Mouse (Mus musculus): ENCODE measurements at regions not wholly inside any gene's neighbourhood (a gene's known extent, or its start where the extent isn't known, plus 50 kb on each side); places are given as distances from the start of the nearest gene placed in this dataset.
A peak's percentile ranks its signal among the peaks of the same experiment; 100 is the strongest.

DNA sequence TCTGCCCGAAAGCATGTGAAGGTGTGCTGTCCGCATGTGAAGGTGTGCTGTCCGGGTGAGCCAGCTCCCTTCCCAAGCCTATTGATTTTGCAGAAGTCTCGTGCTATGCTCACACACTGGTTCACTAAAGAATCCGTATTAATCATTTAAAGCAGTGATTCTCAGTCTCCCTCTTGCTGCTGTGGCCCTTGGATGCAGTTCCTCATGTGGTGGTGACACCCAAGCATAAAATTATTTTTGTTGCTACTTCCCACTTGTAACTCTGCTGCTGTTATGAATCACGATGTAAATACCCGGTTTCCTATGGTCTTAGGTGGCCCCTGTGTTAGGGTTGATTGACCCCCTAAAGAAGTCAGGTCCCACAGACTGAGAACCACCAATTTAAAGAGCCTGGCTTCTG is 55.7 kb upstream of the Emb start:
- no peaks in the 10 kb centered on the region for H3K4me1 ChIP-seq (ENCODE audit: control insufficient read depth, insufficient read depth, low read length)
- no peak overlapping the region for H3K4me3 ChIP-seq (ENCODE audit: insufficient read depth, low read length)
- TF ChIP-seq CTCF (IDR thresholded peaks at IDR 0.05; ENCODE audit: borderline replicate concordance, insufficient read depth, low read length) = no peak
- TF ChIP-seq POLR2A (IDR thresholded peaks at IDR 0.05; ENCODE audit: low read depth, low read length) = no peak
- no peak overlapping the region for H3K27ac ChIP-seq (ENCODE audit: insufficient read depth, low read length)

DNA sequence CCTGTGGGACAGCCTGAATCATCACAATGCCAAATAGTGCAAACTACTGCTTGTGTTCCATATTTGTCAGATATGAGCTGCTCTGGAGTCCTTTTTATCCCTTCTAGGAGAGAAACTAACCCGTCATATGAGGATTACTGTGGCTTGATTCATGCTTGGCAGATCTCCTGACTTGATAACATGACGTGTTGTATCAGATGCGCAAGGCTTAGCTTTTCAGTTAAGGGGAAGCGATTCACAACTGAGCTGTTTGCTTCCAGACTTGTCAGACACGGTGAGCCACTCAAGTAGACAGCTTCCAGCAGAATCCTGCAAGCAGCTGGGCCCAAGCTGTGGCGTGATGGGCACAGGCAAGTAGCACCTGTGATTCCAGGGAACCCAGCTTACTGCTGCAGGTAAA is 64.5 kb upstream of the Emb start:
- Histone ChIP-seq H3K4me1 (ENCODE audit: control insufficient read depth, insufficient read depth, low read length) (peaks cover 6% of the 10 kb centered on the region), H3K27ac (ENCODE audit: insufficient read depth, low read length) (peak overlapping the region; percentile 15; the same call in 1 of the 2 replicates), H3K4me3 (ENCODE audit: insufficient read depth, low read length) (no peak overlapping the region)
- TF ChIP-seq CTCF (IDR thresholded peaks at IDR 0.05; ENCODE audit: borderline replicate concordance, insufficient read depth, low read length) (no peak), POLR2A (IDR thresholded peaks at IDR 0.05; ENCODE audit: low read depth, low read length) (no peak)

DNA sequence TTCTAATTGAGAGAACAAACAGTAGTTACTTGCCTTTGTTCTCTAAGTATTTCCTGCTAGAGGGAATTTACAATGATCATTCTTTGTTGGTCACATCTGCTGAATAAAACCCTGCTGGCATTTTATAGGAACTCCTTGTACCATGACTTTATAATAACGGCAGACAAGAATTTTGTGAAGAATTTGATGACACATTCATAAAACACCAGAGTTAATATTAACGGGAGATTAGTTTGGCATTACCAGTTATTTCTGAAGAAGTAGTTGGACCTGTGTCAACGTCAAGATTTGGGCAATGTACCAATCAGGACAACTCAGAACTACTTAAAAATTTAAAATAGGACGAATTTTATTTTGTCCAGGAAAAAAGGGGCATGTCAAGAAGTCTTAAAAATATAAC is 65.1 kb upstream of the Emb start:
- no peak overlapping the region for H3K4me3 ChIP-seq (ENCODE audit: insufficient read depth, low read length)
- no peak for TF ChIP-seq CTCF (IDR thresholded peaks at IDR 0.05; ENCODE audit: borderline replicate concordance, insufficient read depth, low read length)
- TF ChIP-seq POLR2A (IDR thresholded peaks at IDR 0.05; ENCODE audit: low read depth, low read length) = no peak
- peak overlapping the region; percentile 76; the same call in 1 of the 2 replicates for H3K27ac ChIP-seq (ENCODE audit: insufficient read depth, low read length)
- peaks cover 6% of the 10 kb centered on the region for H3K4me1 ChIP-seq (ENCODE audit: control insufficient read depth, insufficient read depth, low read length)

DNA sequence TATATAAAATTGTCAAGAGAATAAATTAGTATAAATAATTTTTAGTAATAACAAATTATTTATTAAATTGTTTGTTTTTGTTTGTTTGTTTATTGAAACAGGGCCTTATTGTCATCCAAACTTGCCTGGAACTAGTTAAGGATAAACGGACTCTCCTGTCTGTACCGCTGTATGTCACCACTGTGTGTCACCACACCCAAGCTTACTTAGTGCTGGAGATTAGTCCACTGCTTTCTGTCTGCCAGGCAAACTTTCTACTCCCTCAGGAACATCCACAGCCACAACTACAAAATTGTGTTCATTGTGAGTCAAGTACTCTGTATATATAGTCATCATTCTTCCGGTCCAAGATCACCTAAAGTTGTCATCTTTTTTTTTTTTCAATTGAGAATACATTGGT is 74.0 kb upstream of the Emb start:
- Histone ChIP-seq H3K4me1 (ENCODE audit: control insufficient read depth, insufficient read depth, low read length) (no peaks in the 10 kb centered on the region), H3K4me3 (ENCODE audit: insufficient read depth, low read length) (no peak overlapping the region), H3K27ac (ENCODE audit: insufficient read depth, low read length) (no peak overlapping the region)
- TF ChIP-seq CTCF (IDR thresholded peaks at IDR 0.05; ENCODE audit: borderline replicate concordance, insufficient read depth, low read length) = no peak
- TF ChIP-seq POLR2A (IDR thresholded peaks at IDR 0.05; ENCODE audit: low read depth, low read length) = no peak

DNA sequence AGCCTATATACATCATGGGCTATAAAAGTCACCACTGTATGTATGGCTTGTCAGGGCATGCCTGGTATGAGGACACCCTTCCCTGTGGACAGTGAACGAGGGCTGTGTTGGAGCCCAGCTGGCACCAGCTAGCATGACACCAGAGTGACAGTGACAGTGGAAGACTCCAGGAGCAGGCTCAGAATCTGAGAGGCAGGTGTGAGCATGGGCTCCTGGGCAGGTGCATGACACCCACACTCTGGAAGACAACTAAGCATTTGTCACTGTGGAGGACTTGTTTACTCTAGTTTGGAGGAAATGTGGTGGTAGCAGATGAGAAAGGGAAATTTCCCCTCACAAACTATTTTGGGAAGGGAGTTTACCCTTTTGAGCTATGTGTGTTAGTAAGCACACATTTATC is 76.2 kb upstream of the Emb start:
- no peaks in the 10 kb centered on the region; the same call in 1 of the 2 replicates for H3K4me1 ChIP-seq (ENCODE audit: control insufficient read depth, insufficient read depth, low read length)
- no peak overlapping the region for H3K27ac ChIP-seq (ENCODE audit: insufficient read depth, low read length)
- TF ChIP-seq POLR2A (IDR thresholded peaks at IDR 0.05; ENCODE audit: low read depth, low read length) (no peak), CTCF (IDR thresholded peaks at IDR 0.05; ENCODE audit: borderline replicate concordance, insufficient read depth, low read length) (no peak)
- no peak overlapping the region for H3K4me3 ChIP-seq (ENCODE audit: insufficient read depth, low read length)

DNA sequence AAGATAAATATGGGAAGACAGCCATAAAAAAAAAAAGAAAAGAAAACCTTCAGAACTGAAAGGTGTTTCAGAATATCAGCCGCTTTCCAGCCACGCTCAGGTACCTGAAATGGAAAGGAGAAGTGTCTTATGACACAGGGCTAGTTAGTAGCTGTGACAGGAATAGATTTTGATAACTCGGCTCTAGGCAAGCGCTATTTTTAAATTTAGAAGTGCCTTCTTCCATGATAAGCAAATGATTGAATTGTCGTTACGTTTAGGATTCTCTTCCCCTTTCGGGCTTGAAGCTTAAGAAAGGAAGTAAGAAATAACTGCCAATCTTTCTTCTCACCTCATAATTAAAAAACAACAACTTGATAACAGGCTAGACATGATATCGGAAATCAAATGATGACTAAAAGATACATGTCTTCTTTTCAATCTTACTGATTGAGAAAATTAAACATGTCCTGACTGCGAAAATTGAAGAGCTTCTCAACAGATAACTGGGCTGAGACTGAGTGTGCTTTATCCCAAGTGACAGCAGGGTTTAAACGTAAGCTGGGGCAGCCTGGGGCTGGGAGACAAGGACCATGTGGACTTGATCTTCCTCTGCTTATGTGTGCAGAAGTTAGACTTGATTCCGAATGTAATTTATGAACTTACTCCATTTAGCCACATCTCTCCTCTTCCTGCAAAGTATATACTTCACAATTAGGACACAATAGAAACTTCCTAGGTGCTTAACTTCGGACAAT is 80.4 kb upstream of the Emb start:
- no peak overlapping the region for H3K4me3 ChIP-seq (ENCODE audit: insufficient read depth, low read length)
- no peak for TF ChIP-seq CTCF (IDR thresholded peaks at IDR 0.05; ENCODE audit: borderline replicate concordance, insufficient read depth, low read length)
- TF ChIP-seq POLR2A (IDR thresholded peaks at IDR 0.05; ENCODE audit: low read depth, low read length) = no peak
- H3K4me1 ChIP-seq (ENCODE audit: control insufficient read depth, insufficient read depth, low read length) = no peaks in the 10 kb centered on the region; the same call in 1 of the 2 replicates
- H3K27ac ChIP-seq (ENCODE audit: insufficient read depth, low read length) = no peak overlapping the region

DNA sequence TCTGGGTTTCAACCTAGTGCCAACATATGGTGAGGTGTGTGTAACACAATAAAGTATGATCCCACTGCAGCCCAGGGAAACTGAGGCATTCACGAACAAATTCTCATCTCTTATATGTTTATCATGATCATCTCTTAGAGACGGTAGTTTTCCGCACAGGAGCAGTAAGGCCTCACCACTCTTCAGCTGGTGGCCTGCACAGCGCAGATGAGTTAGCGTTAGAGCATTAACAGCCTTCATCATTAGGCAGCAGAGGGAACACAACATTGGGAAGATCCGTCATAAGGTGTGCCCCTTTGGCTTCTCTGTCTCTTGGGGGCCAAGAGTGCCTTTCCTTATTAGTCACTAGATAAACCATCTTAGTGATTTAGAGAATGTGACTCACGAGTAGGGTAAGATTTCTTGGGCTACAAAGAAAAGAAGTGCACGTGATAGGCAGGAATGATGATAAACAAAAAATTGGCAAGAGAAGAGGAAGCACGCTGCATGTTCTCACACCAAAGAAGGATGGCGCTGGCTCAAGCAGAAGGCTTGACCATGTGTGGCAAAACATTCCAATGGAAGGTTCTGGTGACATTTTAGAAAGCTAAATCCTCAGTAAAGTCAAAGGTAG is 81.1 kb upstream of the Emb start:
- no peak overlapping the region for H3K4me3 ChIP-seq (ENCODE audit: insufficient read depth, low read length)
- H3K4me1 ChIP-seq (ENCODE audit: control insufficient read depth, insufficient read depth, low read length) = no peaks in the 10 kb centered on the region; the same call in 1 of the 2 replicates
- H3K27ac ChIP-seq (ENCODE audit: insufficient read depth, low read length) = no peak overlapping the region
- TF ChIP-seq CTCF (IDR thresholded peaks at IDR 0.05; ENCODE audit: borderline replicate concordance, insufficient read depth, low read length) (no peak), POLR2A (IDR thresholded peaks at IDR 0.05; ENCODE audit: low read depth, low read length) (no peak)

DNA sequence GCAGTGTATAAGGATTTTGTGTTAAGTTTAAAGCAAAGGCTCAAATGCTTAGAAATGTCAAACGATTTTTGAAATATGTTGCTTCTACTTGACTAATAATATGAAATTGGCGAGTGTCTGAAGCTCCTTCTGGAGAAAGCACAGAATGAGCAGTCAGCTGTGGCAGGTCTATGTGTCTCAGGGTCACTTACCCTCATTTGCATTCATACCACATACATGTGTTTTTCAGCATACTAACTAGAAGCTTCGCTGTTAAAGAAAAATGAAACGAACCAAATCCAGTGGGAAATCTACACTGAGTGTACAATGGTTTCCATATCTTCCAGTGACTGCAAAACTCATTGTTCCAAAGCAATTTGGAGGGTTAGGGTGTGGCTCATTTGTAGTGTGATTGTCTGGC is 88.7 kb upstream of the Emb start:
- no peak overlapping the region for H3K4me3 ChIP-seq (ENCODE audit: insufficient read depth, low read length)
- no peaks in the 10 kb centered on the region for H3K4me1 ChIP-seq (ENCODE audit: control insufficient read depth, insufficient read depth, low read length)
- no peak for TF ChIP-seq CTCF (IDR thresholded peaks at IDR 0.05; ENCODE audit: borderline replicate concordance, insufficient read depth, low read length)
- no peak overlapping the region for H3K27ac ChIP-seq (ENCODE audit: insufficient read depth, low read length)

DNA sequence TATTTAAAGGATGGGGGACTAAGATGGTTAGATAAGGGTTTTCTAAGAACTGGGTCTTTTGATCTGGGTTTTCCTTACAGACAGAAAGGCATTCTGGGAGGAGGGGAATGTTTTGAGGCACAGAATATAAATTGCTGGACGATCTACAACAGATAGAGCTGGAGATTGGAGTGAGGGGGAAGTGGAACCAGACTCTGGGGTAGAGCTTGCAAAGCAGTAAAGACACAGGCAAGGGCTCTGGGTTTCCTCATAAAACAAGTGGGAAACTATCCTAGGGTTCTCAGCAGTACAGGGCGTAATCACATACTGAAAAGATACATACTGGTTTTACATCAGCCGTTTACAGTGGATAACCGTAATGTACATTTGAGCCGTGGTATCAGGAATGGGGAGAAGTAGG is 89.5 kb upstream of the Parp8 start:
- H3K4me1 ChIP-seq (ENCODE audit: control insufficient read depth, insufficient read depth, low read length) = no peaks in the 10 kb centered on the region
- no peak overlapping the region for H3K4me3 ChIP-seq (ENCODE audit: insufficient read depth, low read length)
- TF ChIP-seq CTCF (IDR thresholded peaks at IDR 0.05; ENCODE audit: borderline replicate concordance, insufficient read depth, low read length) (no peak), POLR2A (IDR thresholded peaks at IDR 0.05; ENCODE audit: low read depth, low read length) (no peak)
- H3K27ac ChIP-seq (ENCODE audit: insufficient read depth, low read length) = no peak overlapping the region

DNA sequence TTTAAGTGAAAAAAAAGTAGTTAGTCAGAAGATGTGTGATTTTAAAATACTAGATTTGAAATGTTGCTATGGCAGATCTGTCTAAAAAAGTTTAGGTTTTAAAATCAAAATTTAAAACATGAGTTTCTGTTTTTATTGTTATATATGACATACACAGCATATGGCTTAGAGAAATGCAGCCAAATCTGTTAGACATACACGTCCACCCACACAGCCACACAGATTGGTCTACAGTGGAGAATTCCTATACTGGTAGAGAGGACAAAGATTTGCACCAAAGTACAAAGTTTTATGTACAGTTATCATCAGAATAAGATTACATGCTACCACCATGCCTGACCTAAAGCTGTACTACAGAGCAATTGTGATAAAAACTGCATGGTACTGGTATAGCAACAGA is 87.1 kb upstream of the Parp8 start:
- Histone ChIP-seq H3K27ac (ENCODE audit: insufficient read depth, low read length) (no peak overlapping the region), H3K4me3 (ENCODE audit: insufficient read depth, low read length) (no peak overlapping the region), H3K4me1 (ENCODE audit: control insufficient read depth, insufficient read depth, low read length) (no peaks in the 10 kb centered on the region)
- TF ChIP-seq POLR2A (IDR thresholded peaks at IDR 0.05; ENCODE audit: low read depth, low read length) (no peak), CTCF (IDR thresholded peaks at IDR 0.05; ENCODE audit: borderline replicate concordance, insufficient read depth, low read length) (no peak)

Measured in embryonic fibroblast, embryonic 13.5 days (primary cell).